Mouse (Mus musculus): ENCODE measurements at regions not wholly inside any gene's neighbourhood (a gene's known extent, or its start where the extent isn't known, plus 50 kb on each side); places are given as distances from the start of the nearest gene placed in this dataset.

DNA sequence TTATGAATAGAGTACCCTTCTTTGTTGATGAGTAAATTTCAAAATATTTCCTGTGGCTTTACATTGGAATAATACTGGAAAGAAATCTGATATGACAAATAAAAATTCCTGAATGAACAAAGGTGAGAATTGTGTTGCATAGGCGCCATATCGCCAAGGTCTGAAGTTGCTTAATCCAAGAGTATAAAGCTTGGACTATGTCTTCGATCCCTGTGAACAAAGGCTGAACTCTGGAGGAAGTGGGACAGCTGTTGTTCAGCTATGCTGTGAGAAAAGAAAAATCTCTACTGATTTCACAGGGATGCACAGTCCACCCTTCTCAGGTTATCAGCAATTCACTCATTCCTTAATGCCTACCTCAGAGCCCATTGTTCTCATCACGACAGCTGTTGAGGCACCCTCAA is 319.3 kb upstream of the Gm9747 start:
- DNase-seq (ENCODE audit: low spot score in 2 of 2): no peak

DNA sequence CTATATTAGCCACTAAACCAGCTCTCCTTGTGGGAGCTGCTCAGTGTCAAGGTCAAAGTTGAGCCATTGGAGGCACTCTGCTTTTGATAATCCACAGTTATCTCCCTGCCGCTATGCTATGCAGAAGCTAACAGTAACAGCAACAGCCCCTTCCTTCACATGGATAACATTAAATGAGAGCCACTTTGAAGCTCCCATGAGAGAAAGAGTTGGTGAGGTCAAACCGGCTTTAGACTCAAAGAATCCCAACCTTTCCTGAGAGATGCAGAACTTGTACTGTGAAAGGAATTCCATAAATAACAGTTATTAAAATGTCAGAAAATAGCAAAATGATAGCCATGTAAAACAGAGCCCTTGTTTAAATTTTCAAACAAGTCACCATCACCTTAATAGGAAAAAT is 316.1 kb upstream of the Gm9747 start:
- DNase-seq (ENCODE audit: low spot score in 2 of 2): no peak

DNA sequence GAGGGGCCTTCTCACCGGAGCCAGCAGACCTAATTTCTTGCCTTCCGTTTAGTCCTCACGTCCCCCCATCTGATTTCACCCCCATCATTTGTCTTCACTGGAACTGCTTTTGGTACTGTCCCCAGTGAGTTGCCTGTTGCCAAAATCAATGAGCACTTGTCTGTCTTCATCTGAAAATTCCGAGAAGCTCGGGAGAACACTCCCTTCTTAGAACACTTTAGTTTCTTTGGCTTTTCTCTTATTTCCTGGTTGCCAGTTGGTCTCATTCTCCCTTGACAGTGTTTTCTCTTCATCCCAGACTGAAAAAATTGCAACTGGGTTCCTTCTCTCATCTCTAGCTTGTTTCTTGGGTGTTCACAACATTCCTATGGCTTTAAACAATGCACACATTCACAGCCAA is 305.2 kb upstream of the Gm9747 start:
- no peak for DNase-seq (ENCODE audit: low spot score in 2 of 2)

DNA sequence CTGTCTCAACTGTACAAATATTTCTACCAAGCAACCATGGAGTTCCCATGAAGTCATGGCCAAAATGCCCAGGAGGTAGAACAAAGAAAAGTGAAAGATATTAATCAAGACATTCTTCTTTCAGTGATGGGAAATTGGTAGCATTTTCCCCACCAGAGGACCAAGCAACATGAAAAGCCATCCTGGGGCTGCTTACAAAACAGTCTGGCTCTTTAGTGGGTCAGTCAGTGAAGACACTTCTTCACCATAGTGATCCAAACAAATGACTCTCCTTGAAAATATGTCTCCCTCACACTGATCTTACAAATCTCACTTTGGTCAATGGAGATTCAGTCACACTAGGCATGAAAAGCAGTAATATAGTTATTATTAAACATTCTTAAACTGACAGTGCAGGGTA is 299.8 kb upstream of the Gm9747 start:
- DNase-seq (ENCODE audit: low spot score in 2 of 2): no peak

DNA sequence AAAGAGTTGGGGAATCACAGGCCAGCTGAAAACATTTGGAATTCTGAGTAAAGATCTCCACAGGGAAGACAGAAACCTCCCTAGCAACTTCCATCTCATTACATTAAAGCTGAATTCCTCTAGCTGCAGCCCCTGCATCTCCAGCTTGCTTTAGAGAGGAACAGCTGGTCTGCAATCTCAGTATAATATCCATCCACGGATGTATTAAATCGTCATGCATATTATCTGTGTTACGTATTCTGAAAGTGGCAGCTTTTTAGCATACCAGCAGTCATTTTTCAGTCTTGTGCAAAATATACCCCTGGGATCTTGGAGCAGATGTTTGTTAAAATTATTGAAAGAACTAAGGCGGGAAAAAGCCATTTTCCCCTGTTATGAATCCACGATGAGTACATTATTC is 287.7 kb upstream of the Gm9747 start:
- no peak for DNase-seq (ENCODE audit: low spot score in 2 of 2)

DNA sequence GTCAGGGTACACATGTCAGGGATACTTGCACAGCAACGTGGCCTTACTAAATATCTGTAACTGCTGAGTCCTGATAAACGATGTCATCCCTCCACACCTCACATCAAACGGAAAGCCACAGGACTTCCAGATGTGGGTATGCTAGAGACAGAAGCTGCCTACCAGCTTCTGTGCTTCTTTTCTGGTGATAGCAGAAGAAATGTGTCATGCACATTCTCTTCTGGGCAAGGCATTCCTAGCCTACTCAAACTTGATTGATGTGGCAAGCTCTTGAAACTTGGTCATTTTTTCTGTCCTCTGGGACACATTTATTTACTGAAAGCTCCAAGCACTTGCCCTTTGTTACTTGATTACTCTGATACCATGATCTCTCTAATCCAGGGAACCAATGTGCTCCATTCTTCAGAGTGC is 282.8 kb upstream of the Gm9747 start:
- DNase-seq (ENCODE audit: low spot score in 2 of 2): no peak

DNA sequence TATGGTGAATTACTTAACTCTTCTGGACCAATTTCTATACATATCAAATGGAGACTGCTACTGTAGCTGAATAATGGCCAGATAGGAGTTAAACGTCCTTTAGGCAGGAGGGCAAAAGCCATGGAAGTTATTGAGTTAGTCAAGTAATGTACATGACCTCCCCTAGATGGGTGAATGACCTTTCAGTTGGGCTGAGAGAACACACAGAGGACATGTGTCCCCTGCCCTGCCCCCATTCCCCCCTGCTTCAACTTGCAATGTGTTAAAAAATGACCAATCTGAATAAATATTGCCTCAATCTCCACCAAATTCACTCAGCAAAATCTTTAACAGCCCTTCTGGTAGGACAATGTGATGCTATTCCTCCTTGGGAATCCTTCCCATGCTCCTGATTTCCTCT is 282.1 kb upstream of the Gm9747 start:
- DNase-seq (ENCODE audit: low spot score in 2 of 2): no peak

DNA sequence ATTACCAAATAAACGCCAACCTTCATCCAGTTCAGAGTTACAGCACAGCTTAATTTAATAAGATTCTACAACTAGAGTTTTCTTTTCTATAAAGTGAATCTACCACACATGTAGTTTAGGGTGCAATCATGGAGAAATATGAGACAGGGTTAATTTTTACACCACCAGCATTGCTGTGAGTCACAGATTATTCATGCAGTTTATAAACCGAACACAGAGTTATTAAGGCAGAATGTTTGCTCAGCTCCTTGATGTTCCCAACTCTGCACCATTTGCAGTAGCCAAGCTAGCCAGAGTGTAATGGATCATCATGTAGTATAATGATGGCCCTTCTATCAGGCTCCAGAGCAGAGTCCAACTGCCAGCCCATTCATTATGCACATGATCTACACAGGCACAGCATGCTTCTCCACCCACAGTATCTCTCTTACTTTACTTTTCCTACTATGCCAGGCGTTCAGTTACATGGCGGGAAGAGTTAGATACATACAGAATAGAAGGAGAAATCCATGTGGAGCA is 281.4 kb upstream of the Gm9747 start:
- DNase-seq (ENCODE audit: low spot score in 2 of 2): no peak

DNA sequence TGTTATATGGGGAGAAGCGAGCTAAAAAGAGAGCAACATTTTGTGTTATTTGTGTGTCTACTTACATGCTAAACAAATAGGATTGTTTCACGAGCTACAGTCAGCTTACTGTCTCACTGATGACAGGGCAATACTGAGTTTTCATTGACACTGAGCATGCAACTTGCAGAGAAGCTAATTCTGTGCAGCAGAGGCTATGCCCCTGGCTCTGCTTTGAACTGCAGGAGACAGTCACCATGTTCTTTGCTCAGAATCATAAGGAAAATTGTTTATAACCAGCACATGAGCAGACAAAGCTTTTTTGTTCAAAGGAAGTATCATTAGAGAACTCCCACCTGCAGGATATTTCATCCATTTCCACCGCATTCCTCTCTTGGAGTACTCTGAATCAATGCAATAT is 280.8 kb upstream of the Gm9747 start:
- no peak for DNase-seq (ENCODE audit: low spot score in 2 of 2)

DNA sequence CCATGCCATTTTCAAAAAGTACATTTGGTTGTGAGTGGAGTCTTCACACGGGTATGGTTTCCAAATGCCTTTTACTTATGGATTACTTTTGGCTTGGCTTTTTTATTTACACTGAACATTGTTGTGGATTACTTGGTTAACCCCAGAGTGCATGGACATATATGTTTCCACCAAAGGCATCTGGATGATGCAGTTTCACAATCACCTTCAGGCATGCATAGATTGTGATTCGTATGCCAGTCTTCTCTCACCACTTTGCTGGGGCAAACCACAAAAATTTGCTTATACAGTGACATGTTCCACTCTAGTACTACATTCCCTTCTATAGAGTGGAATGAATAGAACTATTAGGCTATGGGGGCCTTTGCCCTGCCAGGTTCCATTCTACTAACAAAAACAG is 278.4 kb upstream of the Gm9747 start:
- DNase-seq (ENCODE audit: low spot score in 2 of 2): no peak

DNA sequence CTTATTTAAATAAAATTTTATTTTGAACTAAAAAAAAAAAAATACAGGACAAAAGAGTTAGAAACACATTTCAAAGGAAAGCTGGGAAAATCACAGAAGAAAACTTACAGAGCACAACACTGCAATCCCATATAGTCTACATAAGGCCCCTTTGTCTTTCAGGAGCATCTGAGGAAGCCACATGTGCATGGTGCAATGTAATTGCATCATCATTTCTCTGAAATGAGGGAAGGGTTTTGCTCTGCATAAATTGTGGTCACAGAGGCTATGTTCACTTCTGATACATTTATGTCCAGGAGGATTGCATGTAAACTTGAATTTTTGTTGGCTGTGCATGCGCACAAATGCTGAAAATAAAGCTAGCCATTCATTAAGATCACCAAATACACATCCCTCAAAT is 265.9 kb upstream of the Gm9747 start:
- DNase-seq (ENCODE audit: low spot score in 2 of 2): no peak

DNA sequence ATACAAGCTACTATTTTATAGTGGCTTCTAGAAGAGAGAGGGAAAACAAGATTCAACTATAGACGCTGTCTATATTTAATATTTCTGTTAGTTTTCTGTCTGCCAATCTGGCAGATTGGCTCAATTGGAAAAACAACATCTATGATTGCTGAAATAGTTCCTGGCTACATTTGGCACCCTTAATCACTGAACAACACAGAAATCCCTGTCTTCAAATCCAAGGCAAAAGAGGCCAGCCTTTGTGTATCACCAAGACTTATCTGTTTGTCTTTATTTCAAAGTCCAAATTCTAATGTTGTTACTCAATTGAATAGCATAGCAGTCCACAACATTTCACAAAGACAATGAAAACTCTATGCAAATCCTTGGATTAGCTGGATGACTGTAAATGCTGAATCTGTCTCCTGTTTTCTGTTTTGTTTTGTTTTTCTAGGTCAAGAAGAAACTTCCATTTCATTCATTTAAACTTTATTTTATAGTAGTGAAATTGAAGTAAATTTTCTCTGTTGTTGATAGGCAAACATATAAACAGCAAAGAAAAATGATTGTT is 265.1 kb upstream of the Gm9747 start:
- DNase-seq (ENCODE audit: low spot score in 2 of 2): no peak

DNA sequence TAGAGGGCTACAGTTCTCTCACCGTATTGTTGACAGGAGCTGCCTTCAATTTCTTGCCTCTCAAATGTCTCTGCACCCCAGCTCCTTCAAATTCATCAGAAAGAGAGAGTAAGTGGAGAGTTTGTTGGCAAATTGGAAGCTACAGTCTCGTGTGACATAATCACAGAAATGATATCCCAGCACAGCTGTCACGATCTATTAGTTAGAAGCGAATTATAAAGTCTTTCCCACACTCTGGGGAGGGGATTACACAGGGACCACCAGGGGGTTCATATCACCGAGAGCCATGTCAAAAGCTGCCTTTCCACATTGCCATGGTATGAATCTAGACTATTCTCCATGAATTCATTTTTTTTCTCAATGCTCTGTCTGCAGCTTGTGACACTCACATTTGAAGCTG is 260.3 kb upstream of the Gm9747 start:
- DNase-seq (ENCODE audit: low spot score in 2 of 2): no peak

DNA sequence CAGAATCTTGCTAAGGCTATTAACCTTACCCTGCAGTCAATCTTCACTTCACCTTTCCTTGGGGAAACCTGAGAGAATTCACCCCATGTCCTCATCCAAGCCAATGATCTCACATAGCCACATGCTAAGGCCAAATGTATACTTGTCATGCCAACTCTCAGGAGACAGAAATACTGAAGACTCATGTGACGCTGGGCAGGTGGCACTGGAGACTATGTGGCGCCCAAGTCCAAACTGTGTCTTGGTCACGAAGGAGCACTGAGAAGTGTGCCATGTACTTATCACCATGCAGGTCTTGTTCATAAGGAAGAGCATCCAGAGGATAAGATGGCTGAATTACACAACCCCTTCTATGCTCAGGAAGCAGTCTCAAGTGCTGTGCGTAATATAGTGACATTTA is 259.4 kb upstream of the Gm9747 start:
- no peak for DNase-seq (ENCODE audit: low spot score in 2 of 2)

DNA sequence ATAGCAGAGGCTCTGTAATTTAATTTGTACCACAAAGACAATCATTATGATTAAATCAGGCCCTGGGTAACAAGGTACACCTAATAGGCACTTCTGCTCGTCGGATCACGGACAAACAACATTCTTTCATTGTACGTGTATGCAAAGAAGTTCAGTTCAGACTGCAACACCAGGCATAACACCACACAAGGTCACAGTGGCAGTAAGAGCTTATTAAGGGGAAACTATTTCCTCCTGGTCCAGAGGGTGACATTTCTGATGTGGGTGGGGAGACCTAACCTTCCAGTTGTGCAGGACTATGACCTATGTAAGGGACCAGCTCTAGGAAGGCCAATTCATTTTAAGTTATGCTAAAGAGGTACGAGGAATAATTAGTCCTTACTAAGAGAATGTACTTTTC is 225.0 kb upstream of the Gm9747 start:
- no peak for DNase-seq (ENCODE audit: low spot score in 2 of 2)

DNA sequence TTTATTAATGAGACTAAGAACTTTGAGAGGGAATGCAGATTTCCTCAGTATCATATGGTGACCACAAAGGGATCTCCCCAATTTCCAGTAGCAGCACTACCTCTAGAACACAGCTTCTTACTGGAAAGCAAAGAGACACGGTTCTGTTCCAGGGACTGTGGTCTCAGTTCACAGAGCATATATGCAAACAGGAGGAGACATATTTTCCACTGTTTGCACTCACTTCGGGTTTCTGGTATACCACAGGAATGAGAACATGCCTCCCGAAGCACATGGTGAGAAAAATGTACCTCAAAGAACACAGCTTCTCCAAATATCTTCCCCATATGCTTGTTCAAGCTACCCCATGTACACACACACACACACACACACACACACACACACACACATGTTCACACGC is 224.1 kb upstream of the Gm9747 start:
- DNase-seq (ENCODE audit: low spot score in 2 of 2): no peak

DNA sequence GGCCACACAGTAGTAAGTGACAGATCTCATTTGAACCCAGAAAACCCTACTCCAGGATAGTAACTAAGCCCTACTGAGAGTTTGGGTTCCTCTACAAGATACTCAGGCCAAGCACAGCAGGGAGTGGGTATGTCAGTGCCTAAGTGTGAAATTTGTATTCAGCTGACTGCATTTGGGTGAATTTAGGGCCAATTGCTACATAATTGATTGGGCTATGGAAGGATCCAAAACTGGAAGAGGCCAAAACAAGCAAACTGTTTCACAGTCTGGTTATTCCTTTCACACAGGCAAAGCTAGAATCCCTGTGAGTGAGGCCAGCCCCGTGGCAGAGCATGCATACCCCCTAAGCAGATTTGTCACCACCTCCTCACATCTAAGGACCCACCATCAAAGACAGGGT is 221.9 kb upstream of the Gm9747 start:
- DNase-seq (ENCODE audit: low spot score in 2 of 2): no peak

DNA sequence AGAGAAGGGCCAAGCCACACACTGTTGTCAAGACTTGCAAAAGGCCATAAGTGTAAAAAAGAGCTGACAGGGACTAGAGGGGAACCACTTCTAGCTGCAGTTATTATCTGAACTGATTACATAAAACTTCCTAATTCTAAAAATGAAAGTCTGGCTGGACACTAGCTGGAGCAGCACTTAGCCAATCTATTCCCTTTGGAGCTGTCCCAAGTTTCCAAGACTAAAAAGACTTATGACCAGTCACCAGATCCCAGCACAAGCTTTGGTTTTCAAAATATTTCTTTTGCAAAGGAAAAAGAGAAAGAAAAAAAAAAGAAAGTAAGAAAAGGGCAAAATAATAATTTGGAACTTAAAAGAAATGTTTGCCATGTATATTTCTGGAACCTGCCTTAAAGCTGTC is 217.6 kb upstream of the Gm9747 start:
- DNase-seq (ENCODE audit: low spot score in 2 of 2): no peak

DNA sequence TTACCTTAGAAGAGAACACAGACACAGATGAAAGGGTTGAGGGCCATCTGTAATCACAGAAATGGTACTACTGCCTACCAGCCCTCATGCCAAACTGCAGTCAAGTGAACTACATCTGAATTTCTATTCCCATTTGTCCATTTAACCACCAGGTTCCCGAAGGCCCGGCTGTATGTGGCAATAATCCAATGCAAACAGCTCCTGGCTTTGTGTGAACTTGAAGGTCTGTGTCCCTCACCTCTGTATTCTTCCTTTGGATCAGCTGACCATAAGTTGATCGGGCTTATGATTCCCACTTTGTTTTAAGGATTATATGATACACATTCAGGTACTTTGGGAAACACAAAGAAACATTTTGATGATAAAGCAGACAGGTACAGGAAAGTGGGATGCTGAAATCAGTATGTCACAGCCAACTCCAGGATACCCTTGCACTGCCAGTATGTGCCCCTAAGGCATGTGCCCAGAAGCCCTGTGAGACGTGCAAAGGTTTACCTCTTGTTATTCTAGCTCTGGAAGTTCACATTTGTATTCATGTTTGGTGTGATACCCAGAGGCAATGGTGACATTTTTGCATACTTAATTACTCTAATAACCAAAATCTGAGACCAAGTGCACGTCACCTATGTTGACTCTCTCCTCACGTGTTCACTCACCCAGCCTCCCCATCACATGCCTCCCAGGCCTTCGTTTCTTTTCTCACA is 214.1 kb upstream of the Gm9747 start:
- no peak for DNase-seq (ENCODE audit: low spot score in 2 of 2)

DNA sequence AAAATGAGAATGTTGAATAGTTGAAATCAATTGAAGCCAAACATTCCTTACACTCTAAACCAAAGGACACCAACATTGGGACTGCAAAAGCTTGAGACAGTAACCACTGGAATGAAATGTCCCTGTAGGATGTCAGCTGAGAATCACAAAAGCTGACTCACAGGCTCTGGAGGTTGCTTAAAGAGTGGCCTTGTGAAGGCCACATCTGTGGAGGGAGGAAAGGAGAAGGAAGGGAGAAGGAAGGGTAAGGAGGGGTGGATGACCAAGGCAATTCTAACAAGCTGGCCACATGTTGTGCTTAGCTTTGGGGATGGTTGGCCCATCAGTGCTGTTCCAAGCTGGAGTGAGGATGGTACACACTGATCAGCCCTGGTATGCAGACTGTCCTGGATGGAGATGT is 205.2 kb upstream of the Gm9747 start:
- no peak for DNase-seq (ENCODE audit: low spot score in 2 of 2)

DNA sequence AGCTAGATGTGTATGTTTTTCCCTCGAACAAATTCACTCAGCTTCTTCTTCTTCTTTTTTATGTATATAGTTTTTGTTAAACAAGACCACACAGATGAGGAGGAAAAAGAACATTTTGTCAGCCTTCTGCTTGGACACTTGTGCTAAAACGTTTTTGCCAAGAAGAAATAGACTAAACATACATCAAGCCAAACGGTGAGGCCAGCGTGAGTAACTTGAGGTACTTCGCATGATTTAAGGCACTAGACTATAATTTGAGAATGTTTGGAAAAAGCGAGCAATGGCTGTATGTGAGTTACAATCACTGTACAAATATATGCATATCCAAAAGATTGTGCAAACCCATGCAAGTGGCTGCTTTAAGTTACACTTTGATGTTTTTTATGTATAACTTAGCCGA is 201.8 kb upstream of the Gm9747 start:
- DNase-seq (ENCODE audit: low spot score in 2 of 2): no peak

DNA sequence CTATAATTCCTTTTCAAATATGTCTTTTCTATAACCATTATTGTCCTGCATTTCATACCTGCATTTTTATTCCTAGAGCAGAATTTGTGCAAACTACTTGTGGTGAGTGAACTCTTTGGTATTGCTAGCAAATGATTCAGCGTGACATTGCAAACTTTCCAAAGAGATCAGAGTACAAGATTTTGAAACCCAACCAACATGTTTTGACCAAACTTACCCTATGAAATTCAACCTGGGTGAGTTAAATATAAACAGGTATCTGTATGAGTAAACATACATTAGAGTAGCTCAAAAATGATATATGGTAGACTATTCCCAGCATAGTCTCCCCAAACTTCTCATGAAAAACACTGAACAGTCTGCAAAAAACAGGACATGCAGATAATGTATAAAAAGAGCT is 200.5 kb upstream of the Gm9747 start:
- DNase-seq (ENCODE audit: low spot score in 2 of 2): no peak

DNA sequence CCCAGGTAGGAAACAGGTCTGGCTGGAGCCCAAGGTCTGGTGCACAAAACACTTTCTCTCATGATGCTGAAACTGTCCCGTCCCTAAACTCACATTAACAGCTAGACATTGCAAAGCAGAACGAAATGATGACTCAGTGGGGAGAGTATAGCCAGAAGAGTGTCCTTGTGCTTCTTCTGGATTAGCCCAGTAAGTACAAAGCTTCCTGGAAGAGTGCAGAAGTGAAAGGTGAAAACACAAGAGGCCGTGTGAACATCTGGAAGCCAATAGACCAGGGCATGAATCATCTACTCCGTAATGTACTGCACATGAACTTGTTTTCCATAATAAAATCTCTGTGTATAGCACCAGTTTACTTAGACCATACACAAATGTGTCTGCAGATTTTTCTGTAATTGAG is 194.7 kb upstream of the Gm9747 start:
- no peak for DNase-seq (ENCODE audit: low spot score in 2 of 2)

DNA sequence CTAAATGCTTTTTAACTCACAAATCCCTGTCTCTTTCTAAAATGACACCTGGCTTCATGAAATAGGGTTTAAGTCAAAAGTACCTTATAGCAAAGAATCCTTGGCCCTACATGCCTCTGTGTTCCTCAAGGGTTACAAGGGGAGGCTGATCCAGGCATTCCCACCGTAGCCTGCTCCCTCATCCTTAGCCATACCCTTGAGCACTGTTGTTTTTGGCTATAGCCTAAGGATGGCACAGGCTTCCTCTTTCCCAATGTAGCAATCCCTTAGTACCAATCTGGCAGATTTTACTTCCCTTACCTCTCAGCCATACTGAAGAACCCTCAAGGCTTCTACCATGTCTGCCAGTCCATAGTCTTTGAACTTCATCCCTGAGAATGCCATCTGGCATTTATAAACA is 194.2 kb upstream of the Gm9747 start:
- no peak for DNase-seq (ENCODE audit: low spot score in 2 of 2)

All from frontal cortex, postnatal 25 days (tissue).